Mouse (Mus musculus): ENCODE results near the gene Tenm2.

Tenm2 gene

DNA sequence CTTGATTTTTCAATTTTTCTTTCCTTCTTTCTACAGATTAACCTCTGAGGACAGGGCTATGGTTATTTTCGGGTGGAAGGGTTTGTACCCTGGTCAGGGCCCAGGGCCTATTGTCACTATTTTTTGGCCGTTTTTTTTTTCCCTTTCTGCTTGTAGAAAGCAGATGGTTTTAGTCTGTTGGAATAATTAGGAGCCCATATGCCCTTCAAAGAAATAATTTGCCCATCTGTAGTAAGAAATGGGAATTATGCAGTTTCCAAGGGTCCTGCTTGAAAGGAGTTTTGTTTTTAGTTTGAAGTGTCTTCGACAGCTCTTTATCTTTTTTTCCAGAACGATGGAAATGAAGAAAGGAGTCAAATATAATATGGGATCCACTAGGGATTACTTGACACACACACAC, 1245.8 kb downstream of the Tenm2 start:
- no peak for DNase-seq (ENCODE audit: low read depth)

DNA sequence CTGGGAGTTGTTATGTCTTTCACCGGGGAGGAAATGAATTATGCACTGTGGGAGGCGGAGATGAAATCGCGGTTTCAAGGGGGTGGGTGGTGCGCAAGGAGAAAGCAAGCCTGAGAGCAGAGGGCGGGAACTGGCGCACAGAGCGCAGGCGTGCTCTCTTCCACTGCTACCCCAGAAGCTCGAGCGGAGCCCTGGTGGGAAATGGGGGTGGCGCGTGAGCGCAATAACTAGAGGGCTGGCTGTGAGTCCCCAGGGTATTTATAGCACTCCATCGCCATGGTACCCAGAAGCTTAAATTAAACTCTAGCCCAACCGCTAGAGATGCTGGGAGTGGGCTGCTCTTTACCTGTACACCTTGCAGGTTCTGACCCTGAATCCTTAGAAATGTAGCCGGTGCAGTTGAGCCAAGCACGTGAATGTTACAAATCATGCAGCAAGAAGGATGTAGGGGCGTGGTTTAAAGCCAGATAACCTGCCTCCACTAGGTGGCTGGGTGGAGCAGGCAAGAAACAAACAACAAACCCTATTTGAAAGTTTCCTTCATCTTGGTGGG, 1249.8 kb downstream of the Tenm2 start:
- DNase-seq (ENCODE audit: low read depth) = peak; percentile 5

DNA sequence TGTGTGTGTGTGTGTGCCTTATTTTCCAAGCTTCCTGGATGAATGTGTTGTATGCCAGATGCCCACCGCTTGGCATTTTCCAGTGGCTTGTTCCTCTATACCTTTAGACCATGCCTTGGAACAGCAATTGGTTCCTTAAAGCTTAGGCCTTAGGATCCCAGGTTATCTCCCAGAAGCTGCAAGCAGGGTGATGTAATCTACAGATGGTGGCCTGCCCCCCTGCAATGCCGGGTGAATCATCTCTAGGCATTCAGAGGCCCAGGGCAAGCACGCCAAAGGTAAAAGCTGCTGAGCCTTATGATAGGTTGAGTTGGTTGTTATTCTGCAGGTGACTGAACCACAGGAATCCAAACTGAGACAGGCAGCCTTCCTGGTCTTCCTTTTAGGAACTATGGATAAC, 1253.0 kb downstream of the Tenm2 start:
- no peak for DNase-seq (ENCODE audit: low read depth)

DNA sequence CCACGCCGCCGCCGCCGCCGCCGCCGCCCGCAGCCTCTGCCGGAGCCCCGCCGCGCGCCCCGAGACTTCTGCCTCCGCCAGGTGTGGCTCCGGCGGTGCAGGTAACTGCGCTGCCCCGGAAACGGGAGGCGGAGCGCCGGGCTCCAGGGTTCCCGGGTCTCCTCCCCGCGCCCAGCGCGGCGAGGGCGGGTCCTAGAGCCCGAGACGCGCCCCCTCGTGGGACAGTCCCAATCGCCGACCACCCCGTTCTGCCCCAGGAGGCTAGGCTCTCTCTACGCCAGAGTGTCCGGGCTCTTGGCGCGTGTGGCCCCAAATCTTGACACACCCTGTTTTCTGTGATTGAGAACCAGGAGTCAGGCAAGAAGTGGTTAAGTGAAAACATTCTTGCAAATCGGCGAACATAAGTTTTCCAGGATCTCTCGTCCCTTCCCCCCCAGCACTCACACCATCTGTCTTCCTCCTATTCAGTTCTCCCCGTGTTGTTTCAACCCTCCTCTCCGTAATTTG, 1255.3 kb downstream of the Tenm2 start, which contains the start of gene Wwc1:
Gene Wwc1, minus strand, starts transcription at position 117 of the 507 bp plus-strand sequence.
- no peak for DNase-seq (ENCODE audit: low read depth)

DNA sequence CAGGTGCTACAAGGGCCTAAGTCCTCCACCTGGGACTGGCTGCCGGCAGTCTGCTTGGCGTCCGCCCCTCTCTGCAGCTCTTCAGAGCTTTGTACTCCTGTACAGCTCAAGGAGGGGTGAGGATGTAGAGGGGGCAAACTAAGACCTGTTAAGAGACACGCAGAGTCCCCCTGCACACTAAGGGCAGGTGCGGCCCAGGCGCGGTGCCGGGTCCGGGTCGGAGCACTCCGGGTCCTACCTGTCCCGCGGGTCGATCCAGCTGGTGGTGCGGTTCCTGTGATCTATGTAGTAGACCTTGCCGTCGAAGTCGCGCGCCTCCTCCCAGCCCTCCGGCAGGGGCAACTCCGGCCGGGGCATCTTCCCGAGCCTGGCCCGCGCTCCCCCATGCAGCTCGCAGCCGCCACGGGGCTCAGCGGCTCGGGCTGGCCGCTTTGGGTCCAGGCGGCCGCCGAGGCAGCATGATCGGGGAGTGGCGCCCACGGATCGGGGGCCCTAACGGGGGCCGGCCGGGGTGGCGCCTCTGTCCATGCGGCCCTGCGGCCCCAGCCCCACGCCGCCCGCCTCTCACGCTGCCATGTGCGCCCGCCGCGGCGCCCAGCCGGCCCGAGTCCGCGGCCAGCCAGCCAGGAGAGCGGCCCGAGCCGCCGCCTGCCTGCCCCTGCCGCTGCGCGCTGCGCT, 1255.9 kb downstream of the Tenm2 start:
- DNase-seq (ENCODE audit: low read depth) = no peak

DNA sequence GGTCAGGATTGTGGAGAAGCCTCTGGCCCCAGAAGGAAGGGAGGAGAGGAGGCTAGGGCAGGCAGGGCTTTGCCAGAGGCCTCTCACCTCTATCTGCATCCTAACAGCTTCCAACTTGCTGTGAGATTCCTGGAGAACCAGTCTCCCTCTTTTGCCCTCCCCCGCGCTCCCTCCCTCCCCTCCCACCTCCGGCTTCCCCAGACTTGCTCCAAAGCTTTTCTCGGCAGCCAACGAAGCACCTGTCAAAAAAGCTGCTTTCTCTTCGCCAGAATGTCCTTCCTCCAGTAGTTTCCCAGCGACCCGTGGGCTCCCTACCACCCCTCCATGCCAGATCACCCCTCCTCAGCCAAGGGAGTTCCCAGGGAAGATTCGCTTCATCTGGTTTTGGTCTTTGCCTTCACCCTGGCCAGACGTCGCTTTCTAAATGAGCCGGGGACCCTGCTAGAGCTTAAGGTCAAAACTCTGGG, 1256.5 kb downstream of the Tenm2 start:
- DNase-seq (ENCODE audit: low read depth) = no peak

DNA sequence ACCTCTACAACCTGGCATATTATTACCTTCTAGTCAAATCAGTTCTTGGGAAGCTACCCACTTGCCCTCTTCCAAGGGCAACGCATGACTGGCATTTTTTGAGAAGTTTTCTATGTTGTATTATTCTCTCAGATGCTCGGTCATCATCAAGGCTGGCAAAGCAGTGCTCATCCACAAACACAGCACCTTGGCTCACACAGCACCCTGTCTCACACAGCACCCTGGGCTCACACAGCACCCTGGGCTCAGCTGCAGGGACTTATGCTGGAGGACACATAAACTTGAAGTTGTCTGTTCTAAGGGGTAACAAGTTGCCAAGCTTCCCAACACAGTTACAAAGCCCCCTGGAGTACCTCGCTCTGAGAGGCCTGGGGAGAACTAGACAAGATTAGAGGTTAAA, 1258.0 kb downstream of the Tenm2 start:
- no peak for DNase-seq (ENCODE audit: low read depth)

DNA sequence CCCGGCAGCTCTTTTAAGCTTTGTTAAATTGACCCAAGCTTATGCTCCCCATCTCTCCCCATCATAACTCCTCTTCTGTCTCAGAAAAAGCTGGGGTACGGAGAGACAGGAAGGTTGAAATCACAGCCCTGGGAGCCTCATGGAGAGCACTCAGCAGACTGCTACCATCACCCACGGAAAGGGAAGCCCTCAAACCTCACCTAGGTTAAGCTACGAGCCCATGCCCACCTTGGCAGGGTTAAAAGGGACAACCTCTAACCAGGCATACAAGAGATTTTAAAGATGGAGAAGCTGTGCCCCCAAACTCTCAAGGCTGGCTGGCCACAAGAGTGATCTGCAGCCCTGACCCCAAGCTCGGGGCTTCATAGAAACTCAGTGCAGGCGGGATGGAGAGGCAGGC, 1258.7 kb downstream of the Tenm2 start:
- DNase-seq (ENCODE audit: low read depth) = no peak

DNA sequence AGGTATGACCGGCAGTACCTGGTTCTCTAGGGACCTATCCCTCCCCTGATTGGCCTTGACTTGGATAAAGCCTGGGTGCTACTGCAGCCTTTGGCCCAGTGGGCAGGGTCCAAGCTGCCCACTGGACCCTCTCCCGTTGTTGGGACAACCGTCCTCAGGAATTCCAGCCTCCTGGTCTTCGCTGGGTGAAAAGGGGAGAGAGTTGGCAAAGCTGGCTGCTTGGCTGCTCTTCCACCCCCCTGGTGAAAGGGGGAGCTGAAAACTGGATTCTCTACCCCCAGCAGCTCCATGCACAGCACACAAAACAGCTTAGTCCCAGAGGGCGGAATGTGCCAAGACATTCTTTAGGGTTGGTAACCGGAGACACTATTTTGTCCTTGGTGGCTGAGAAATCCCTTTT, 1259.3 kb downstream of the Tenm2 start:
- DNase-seq (ENCODE audit: low read depth) = no peak

DNA sequence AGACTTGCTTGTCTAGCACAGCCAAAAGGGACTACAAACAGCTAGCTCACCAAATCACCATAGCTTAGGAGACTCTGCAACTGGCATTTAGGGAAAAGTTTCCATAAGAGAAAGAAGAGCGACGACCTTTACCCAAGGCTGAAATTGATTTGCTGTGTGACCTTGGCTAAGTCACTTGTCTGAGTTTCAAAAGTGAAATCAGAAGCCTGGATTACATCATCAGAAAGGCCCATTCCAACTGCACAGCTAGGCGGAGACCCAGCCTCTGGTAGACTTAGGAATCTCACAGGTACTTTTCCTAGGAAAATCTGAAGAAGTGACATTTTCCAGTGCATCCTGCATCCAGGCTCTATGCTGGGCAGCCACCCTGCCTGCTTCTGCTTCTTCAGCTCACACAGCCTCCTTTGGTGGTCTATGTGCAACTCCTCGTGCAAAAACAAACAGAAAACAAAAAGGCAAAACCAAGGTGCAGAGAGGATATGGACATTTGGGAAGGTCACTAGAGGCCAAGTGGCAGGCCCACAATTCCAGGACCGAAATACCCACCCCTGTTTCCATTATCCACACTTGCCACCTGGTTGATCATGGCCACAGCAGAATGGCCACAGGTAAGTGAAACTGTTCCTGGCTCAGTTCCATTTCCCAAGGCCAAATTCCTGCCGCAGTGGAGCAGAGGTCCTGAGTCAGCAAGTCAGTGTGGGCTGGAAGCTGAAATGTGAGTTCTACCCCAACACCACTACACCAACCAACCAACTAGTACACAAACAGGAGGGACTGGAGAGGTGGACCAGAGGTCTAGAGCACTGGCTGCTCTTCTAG, 1260.9 kb downstream of the Tenm2 start:
- DNase-seq (ENCODE audit: low read depth) = no peak

DNA sequence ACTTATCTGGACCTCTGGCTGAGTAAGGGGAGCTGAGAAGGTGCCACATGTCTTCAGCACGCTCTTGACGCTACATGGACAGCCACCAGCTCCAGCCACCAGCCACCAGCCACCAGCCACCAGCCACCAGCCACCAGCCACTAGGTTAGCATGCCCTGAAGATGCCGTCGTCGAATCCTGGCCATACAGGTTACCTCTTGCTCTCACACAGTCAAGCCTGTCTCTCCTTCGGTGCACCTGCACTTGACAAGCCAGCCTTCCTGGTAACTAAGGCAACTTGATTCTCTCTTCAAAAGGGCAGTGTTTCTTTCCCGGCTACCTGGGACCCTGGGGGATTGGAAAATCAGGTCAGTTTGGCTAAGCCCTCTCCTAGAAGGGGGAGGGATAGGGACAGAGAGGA, 1262.6 kb downstream of the Tenm2 start:
- no peak for DNase-seq (ENCODE audit: low read depth)

DNA sequence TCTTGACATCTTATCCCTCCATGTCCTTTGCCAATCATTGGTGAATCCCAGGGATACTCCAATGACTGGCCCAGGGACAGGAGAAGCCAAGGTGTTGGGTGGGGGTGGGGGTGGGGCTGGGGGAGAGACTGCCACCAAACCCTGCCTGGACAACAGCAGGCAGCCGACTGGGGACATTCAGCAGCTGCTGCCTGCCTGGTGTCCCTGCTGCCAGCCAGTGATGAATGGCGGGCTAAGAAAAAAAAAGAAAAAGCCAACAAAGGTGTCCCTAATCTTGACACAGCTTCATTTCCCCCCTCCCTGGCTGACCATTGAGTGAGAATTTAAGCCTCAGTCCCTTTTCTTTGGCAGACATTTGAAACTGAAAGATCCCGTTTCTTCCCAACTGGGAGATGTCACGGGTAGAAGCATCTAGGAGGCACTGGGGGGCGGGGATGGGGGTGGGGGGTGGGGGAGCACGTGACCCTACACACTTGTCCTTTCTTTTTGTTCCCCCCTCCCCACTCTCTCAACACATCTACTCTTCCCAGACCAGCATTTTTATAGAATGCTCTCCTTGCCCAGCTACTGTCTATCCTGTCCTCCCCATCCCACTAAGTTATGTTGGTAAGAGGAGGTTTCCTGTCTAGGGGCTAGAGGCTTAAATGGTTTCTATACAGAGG, 1263.4 kb downstream of the Tenm2 start:
- no peak for DNase-seq (ENCODE audit: low read depth)

DNA sequence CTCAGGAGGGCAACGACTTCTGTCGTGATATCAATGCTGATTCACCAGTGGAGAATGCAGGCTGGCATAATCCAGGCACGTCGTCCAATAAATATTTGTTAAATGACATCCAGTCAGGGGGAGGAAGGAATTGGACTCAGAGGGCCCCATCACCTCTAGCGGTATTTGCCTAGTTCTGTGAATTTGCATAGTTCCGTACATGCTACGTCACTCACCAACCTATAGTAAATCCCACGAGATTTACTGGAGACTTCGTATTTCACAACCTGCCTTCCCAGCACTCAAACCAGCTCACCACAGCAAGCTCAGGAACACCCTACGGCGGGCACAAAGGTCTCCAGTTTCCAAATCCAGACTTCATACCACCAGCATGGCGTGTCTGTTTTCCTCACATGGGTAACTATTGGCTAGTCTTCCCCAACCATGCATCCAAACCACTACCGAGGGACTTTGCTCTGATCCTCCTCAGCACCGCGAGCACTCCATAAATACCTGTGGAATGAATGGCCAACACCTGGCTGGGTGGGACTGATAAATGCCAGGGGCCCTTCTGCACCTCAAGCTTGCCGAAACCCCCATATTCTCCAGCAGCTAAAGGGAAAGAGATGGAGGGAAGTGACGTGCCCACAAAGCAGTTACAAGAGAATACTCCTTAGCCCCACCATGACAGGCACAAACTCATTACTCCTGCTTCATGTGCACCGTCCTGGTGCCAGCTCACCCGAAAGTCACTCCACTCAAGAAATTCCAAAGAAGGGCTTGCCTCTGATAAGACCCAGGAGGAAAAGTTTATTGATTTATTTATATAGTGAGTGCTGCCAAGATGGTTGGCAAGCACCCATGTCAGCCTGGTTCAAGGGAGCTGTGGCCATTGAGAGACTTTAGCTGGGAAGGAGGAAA, 1264.7 kb downstream of the Tenm2 start:
- no peak for DNase-seq (ENCODE audit: low read depth)

DNA sequence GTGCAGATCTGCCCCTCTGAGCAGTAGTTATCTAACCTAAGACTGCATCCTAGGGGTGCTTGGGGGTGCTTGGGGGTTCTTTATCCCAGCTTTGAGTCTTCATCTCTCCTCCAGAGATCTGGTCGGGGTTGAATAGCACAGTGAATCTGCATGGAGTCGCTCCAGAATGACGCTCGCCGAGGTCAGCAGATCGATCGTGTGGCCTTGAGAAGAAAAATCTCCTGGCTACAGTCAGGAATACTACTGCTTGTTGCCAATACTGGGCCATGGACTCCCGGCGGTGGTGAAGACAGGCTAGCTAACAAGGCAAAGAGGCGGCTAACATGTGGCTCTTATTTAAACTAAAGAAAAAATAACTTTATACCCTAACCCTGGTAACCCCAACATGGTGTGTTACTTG, 1267.5 kb downstream of the Tenm2 start:
- DNase-seq (ENCODE audit: low read depth) = no peak

DNA sequence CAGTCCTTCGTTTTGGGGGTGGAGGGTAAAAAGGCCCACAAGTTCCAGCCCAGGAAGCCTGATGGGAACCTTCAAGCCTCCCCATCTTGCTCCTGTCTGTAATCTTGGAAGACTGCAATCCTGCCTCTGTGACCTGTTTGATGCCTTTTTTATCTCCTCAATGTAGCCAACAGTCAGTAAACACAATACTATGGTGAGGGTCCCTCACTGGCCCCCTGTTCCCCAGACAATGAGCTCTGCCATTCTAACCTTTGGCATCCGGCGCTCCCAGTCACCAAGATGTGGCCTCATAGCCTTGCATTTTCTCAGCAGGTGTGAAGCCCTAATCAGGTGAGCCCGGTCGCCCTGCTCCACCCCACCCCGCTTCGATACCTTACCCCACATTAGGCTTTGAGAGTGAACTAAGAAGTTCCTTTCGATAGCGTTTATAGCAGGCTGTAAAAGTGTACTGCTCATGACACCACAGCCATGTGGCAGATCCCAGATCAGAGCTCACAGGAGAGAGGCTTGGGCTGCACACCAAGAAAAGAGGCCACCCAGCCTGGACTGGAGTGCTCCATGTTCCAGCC, 1271.7 kb downstream of the Tenm2 start:
- no peak for DNase-seq (ENCODE audit: low read depth)

DNA sequence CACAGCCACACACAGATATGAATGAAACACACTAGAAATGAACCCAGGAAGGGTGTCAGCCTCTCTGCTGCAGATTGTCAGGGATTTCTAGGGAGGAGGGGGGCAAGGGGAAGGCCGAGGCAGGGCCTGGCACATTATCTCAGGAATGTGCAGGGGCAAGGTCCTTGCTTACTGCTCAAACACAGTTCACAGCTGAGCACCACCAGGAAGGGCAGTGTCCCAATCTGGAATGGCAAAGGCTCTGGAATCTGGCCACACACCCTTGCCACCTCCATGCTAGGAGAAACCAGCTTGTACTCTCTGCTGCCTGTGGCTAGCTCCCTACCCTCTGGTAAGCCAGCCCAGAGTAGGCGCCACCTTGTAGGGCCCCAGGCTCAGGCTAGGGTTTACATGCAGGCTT, 1272.2 kb downstream of the Tenm2 start:
- DNase-seq (ENCODE audit: low read depth) = no peak

DNA sequence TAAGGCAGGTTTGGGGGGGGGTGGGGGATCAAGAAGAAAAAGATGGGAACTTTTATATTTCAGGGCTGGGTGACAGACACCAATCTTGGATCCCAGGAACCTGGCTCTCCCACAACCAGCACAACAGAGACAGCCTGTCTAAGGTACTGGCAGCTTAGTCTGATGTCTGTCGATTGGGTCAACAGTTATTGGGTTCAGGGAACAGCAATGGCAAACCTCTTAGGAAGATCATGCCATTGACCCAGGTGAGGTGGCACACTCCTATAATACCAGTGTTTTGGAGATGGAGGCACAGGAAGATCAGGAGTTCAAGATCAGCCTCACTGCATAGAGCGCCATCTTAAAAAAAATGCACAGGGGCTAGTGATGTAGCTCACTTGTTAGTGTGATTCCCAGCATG, 1273.3 kb downstream of the Tenm2 start:
- no peak for DNase-seq (ENCODE audit: low read depth)

DNA sequence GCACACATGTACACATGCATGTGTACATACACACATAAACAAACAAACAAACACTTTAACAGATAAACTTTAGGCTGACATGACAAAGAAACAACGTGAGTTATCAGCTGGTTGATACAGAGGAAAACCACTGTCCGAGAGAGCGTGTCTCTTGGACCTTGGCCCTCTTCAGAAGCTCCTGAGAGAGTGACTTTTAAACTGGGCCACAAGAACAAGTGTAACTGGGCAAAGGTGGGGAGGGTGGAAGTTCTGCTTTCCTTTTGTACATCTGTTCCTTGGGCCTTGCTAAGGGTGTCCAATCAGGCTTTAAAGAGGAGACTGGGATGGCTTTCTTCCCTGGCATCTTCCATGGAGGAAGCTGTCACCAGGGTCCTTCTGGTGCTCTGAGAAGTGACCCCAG, 1276.5 kb downstream of the Tenm2 start:
- no peak for DNase-seq (ENCODE audit: low read depth)

Measured in naive thymus-derived CD4-positive, alpha-beta T cell, adult 2 months (primary cell).